Mouse (Mus musculus): ENCODE measurements around the gene Gphb5. TPM values are rescaled to one million over a fixed set of nuclear protein-coding genes. Genes with fewer than 3 reads are reported as not detected.
"Not testable (repeated sequence)": the region's sequence is repeated elsewhere in the genome, so short reads cannot be mapped to it uniquely, and the experiment has no call there.

Gene Gphb5
- polyA plus RNA-seq, 1 experiment, result not detected

- TF ChIP-seq CTCF (IDR thresholded peaks at IDR 0.05; ENCODE audit: extremely low read depth, insufficient read depth, insufficient read length, insufficient replicate concordance) (no peak), POLR2A (IDR thresholded peaks at IDR 0.05; ENCODE audit: low read depth, low read length) (no peak)
- Histone ChIP-seq H3K36me3 (ENCODE audit: control insufficient read depth, insufficient read depth, low read length) (peaks cover 9% of the 10 kb centered on the region), H3K27ac (ENCODE audit: insufficient read depth, low read length) (no peak overlapping the region), H3K4me1 (ENCODE audit: control insufficient read depth, insufficient read depth, insufficient read length) (peaks cover 7% of the 10 kb centered on the region; the same call in 1 of the 2 replicates), H3K4me3 (ENCODE audit: extremely low read depth, insufficient read depth, insufficient read length) (no peak overlapping the region), H3K27me3 (ENCODE audit: control insufficient read depth, insufficient read depth, low read length) (no peaks in the 10 kb centered on the region)
- WGBS, result 96% methylated on average over 8 of the region's 8 CpGs
- no peak for DNase-seq (ENCODE audit: low read depth in 1 of 2, low spot score in 2 of 2)
Observed at GRCm38 (mm10) chr12:75450592-75450991, 34.0 kb upstream of the Gphb5 start.

- TF ChIP-seq POLR2A (IDR thresholded peaks at IDR 0.05; ENCODE audit: low read depth, low read length), result no peak
- TF ChIP-seq CTCF (IDR thresholded peaks at IDR 0.05; ENCODE audit: extremely low read depth, insufficient read depth, insufficient read length, insufficient replicate concordance), result no peak
- no peak overlapping the region for H3K4me3 ChIP-seq (ENCODE audit: extremely low read depth, insufficient read depth, insufficient read length)
- H3K36me3 ChIP-seq (ENCODE audit: control insufficient read depth, insufficient read depth, low read length), result peaks cover 9% of the 10 kb centered on the region
- peak in 1 of 2 experiments; percentile 21 for DNase-seq (ENCODE audit: low read depth in 1 of 2, low spot score in 2 of 2)
- H3K27me3 ChIP-seq (ENCODE audit: control insufficient read depth, insufficient read depth, low read length), result no peaks in the 10 kb centered on the region
- peaks cover 7% of the 10 kb centered on the region; the same call in 1 of the 2 replicates for H3K4me1 ChIP-seq (ENCODE audit: control insufficient read depth, insufficient read depth, insufficient read length)
- WGBS, result 37% methylated on average over 14 of the region's 14 CpGs
- no peak overlapping the region for H3K27ac ChIP-seq (ENCODE audit: insufficient read depth, low read length)
Observed at GRCm38 (mm10) chr12:75450011-75450410, 33.4 kb upstream of the Gphb5 start.

GRCm38 (mm10) chr12:75449475-75449966 lies 32.9 kb upstream of the Gphb5 start:
- Histone ChIP-seq H3K27me3 (ENCODE audit: control insufficient read depth, insufficient read depth, low read length) (no peaks in the 10 kb centered on the region), H3K4me1 (ENCODE audit: control insufficient read depth, insufficient read depth, insufficient read length) (peaks cover 7% of the 10 kb centered on the region; the same call in 1 of the 2 replicates), H3K4me3 (ENCODE audit: extremely low read depth, insufficient read depth, insufficient read length) (no peak overlapping the region), H3K27ac (ENCODE audit: insufficient read depth, low read length) (no peak overlapping the region), H3K36me3 (ENCODE audit: control insufficient read depth, insufficient read depth, low read length) (peaks cover 9% of the 10 kb centered on the region)
- peak in 1 of 2 experiments; percentile 5 for DNase-seq (ENCODE audit: low read depth in 1 of 2, low spot score in 2 of 2)
- 8% methylated on average over 6 of the region's 6 CpGs for WGBS
- no peak for TF ChIP-seq CTCF (IDR thresholded peaks at IDR 0.05; ENCODE audit: extremely low read depth, insufficient read depth, insufficient read length, insufficient replicate concordance)

GRCm38 (mm10) chr12:75448921-75449320 lies 32.3 kb upstream of the Gphb5 start:
- DNase-seq (ENCODE audit: low read depth in 1 of 2, low spot score in 2 of 2), result peak in 1 of 2 experiments; percentile 15
- no peak overlapping the region for H3K4me3 ChIP-seq (ENCODE audit: extremely low read depth, insufficient read depth, insufficient read length)
- no peaks in the 10 kb centered on the region for H3K27me3 ChIP-seq (ENCODE audit: control insufficient read depth, insufficient read depth, low read length)
- peaks cover 7% of the 10 kb centered on the region; the same call in 1 of the 2 replicates for H3K4me1 ChIP-seq (ENCODE audit: control insufficient read depth, insufficient read depth, insufficient read length)
- H3K36me3 ChIP-seq (ENCODE audit: control insufficient read depth, insufficient read depth, low read length), result peaks cover 9% of the 10 kb centered on the region
- TF ChIP-seq POLR2A (IDR thresholded peaks at IDR 0.05; ENCODE audit: low read depth, low read length), result no peak
- no peak for TF ChIP-seq CTCF (IDR thresholded peaks at IDR 0.05; ENCODE audit: extremely low read depth, insufficient read depth, insufficient read length, insufficient replicate concordance)
- H3K27ac ChIP-seq (ENCODE audit: insufficient read depth, low read length), result no peak overlapping the region
- WGBS, result 35% methylated on average over 5 of the region's 5 CpGs

- 76% methylated on average over 7 of the region's 7 CpGs for WGBS
- no peak for DNase-seq (ENCODE audit: low read depth in 1 of 2, low spot score in 2 of 2)
- TF ChIP-seq CTCF (IDR thresholded peaks at IDR 0.05; ENCODE audit: extremely low read depth, insufficient read depth, insufficient read length, insufficient replicate concordance) (no peak), POLR2A (IDR thresholded peaks at IDR 0.05; ENCODE audit: low read depth, low read length) (no peak)
- Histone ChIP-seq H3K36me3 (ENCODE audit: control insufficient read depth, insufficient read depth, low read length) (no peaks in the 10 kb centered on the region), H3K27ac (ENCODE audit: insufficient read depth, low read length) (no peak overlapping the region), H3K4me3 (ENCODE audit: extremely low read depth, insufficient read depth, insufficient read length) (no peak overlapping the region), H3K4me1 (ENCODE audit: control insufficient read depth, insufficient read depth, insufficient read length) (peaks cover 7% of the 10 kb centered on the region; the same call in 1 of the 2 replicates), H3K27me3 (ENCODE audit: control insufficient read depth, insufficient read depth, low read length) (no peaks in the 10 kb centered on the region)
Observed at GRCm38 (mm10) chr12:75446245-75446644, 29.7 kb upstream of the Gphb5 start.

- not testable (repeated sequence) for H3K4me1 ChIP-seq (ENCODE audit: control insufficient read depth, insufficient read depth, insufficient read length); H3K36me3 ChIP-seq (ENCODE audit: control insufficient read depth, insufficient read depth, low read length); H3K27ac ChIP-seq (ENCODE audit: insufficient read depth, low read length); DNase-seq (ENCODE audit: low read depth in 1 of 2, low spot score in 2 of 2); H3K4me3 ChIP-seq (ENCODE audit: extremely low read depth, insufficient read depth, insufficient read length); H3K27me3 ChIP-seq (ENCODE audit: control insufficient read depth, insufficient read depth, low read length)
- WGBS, result 82% methylated on average over 6 of the region's 6 CpGs
Observed at GRCm38 (mm10) chr12:75432400-75432799, 15.8 kb upstream of the Gphb5 start.

GRCm38 (mm10) chr12:75429685-75430396 lies 13.3 kb upstream of the Gphb5 start:
- no peaks in the 10 kb centered on the region for H3K36me3 ChIP-seq (ENCODE audit: control insufficient read depth, insufficient read depth, low read length)
- DNase-seq (ENCODE audit: low read depth in 1 of 2, low spot score in 2 of 2), result no peak
- H3K27ac ChIP-seq (ENCODE audit: insufficient read depth, low read length), result no peak overlapping the region
- TF ChIP-seq POLR2A (IDR thresholded peaks at IDR 0.05; ENCODE audit: low read depth, low read length) (no peak), CTCF (IDR thresholded peaks at IDR 0.05; ENCODE audit: extremely low read depth, insufficient read depth, insufficient read length, insufficient replicate concordance) (no peak)
- no peaks in the 10 kb centered on the region for H3K4me1 ChIP-seq (ENCODE audit: control insufficient read depth, insufficient read depth, insufficient read length)
- H3K27me3 ChIP-seq (ENCODE audit: control insufficient read depth, insufficient read depth, low read length), result no peaks in the 10 kb centered on the region
- 79% methylated on average over 1 of the region's 1 CpGs for WGBS
- no peak overlapping the region for H3K4me3 ChIP-seq (ENCODE audit: extremely low read depth, insufficient read depth, insufficient read length)
